8 mouse cellular contexts compared by ENCODE assay signal in genomic region chr2:29553945-29554634, GRCm38 (mm10).
DNase-seq lines count a peak whose midpoint lies in the region; ATAC-seq and TF ChIP-seq lines count a peak whose summit lies in the region.
"Had no signal": no experiment of that assay in that cellular context is flagged by ENCODE, and none has a peak within 500 bp of the region (broad histone marks: within the 10 kb centered on the region; RNA-seq: fewer than 3 reads in every experiment).

No protein-coding gene starts in this region.

- no peak overlapping the region for H3K9ac ChIP-seq in kidney, embryonic 16.5 days (replicated peaks; ENCODE audit: low read length)
- H3K9ac ChIP-seq in CH12.LX (ENCODE audit: insufficient read depth, low read depth), result no peak overlapping the region
- H3K9ac ChIP-seq in lung, postnatal 0 days (replicated peaks; ENCODE audit: low read depth), result no peak overlapping the region
- H3K9ac ChIP-seq in stomach, postnatal 0 days (ENCODE audit: low read length), result no peak overlapping the region

- in situ Hi-C loops in CH12.LX (cut with MboI; ENCODE audit: low pct_ligation_motif_present, low pct_unique_long_range_greater_than_20kb, low sequenced_read_pairs), result no loop called here

- H3K36me3 ChIP-seq in kidney, embryonic 16.5 days (ENCODE audit: insufficient read depth, low read length), result no peaks in the 10 kb centered on the region
- no peaks in the 10 kb centered on the region for H3K36me3 ChIP-seq in CH12.LX (replicated peaks in 1 of 2; ENCODE audit: control insufficient read depth in 1 of 2, insufficient read depth in 1 of 2, low read length in 1 of 2)
- no peaks in the 10 kb centered on the region for H3K36me3 ChIP-seq in embryonic facial prominence, embryonic 10.5 days (replicated peaks)
- H3K36me3 ChIP-seq in lung, postnatal 0 days (ENCODE audit: insufficient read depth, low read length), result no peaks in the 10 kb centered on the region
- no peaks in the 10 kb centered on the region for H3K36me3 ChIP-seq in stomach, postnatal 0 days (ENCODE audit: control insufficient read depth, insufficient read depth, low read length)

- TF ChIP-seq POLR2A in CH12.LX (IDR thresholded peaks at IDR 0.05; ENCODE audit: low read depth, low read length), result no peak

- peak; percentile 76 to 83 for TF ChIP-seq CTCF in CH12.LX (conservative IDR thresholded peaks at IDR 0.05 in 1 of 2, IDR thresholded peaks at IDR 0.05 in 1 of 2; ENCODE audit: low read depth in 2 of 2, low read length in 2 of 2)
- TF ChIP-seq CTCF in lung, postnatal 0 days (IDR thresholded peaks at IDR 0.05), result peak; percentile 79
- TF ChIP-seq CTCF in stomach, postnatal 0 days (IDR thresholded peaks at IDR 0.05; ENCODE audit: low read depth), result peak; percentile 82

- H3K9me3 ChIP-seq in kidney, embryonic 16.5 days (ENCODE audit: low read length), result no peaks in the 10 kb centered on the region
- no peaks in the 10 kb centered on the region for H3K9me3 ChIP-seq in CH12.LX (replicated peaks; ENCODE audit: low read length)
- H3K9me3 ChIP-seq in embryonic facial prominence, embryonic 10.5 days, result no peaks in the 10 kb centered on the region
- H3K9me3 ChIP-seq in lung, postnatal 0 days (ENCODE audit: low read length), result no peaks in the 10 kb centered on the region
- H3K9me3 ChIP-seq in stomach, postnatal 0 days (ENCODE audit: control insufficient read depth, low read length), result no peaks in the 10 kb centered on the region
- H3K9me3 ChIP-seq: megakaryocyte, embryonic 14.5 days had no signal

- H3K27me3 ChIP-seq in kidney, embryonic 16.5 days (ENCODE audit: insufficient read depth, low read length), result no peaks in the 10 kb centered on the region
- peaks cover 12% of the 10 kb centered on the region for H3K27me3 ChIP-seq in CH12.LX (replicated peaks)
- H3K27me3 ChIP-seq in embryonic facial prominence, embryonic 10.5 days (replicated peaks; ENCODE audit: low read depth, poor library complexity, severe bottlenecking), result no peaks in the 10 kb centered on the region
- no peaks in the 10 kb centered on the region for H3K27me3 ChIP-seq in lung, postnatal 0 days (replicated peaks; ENCODE audit: insufficient read depth, low read length)
- H3K27me3 ChIP-seq in stomach, postnatal 0 days (ENCODE audit: control insufficient read depth, insufficient read depth, low read length), result no peaks in the 10 kb centered on the region

- 64% methylated on average over 4 of the region's 4 CpGs for WGBS in kidney, embryonic 16.5 days
- WGBS in embryonic facial prominence, embryonic 10.5 days, result 69% methylated on average over 4 of the region's 4 CpGs
- WGBS in lung, postnatal 0 days, result 63% methylated on average over 4 of the region's 4 CpGs
- 62% methylated on average over 4 of the region's 4 CpGs for WGBS in stomach, postnatal 0 days

- DNase-seq in kidney, adult 9 months, result peak; percentile 65
- DNase-seq in CH12.LX (ENCODE audit: extremely low read depth), result peak; percentile 47
- peak; percentile 26 for DNase-seq in MEL-GATA-1-ER (ENCODE audit: extremely low read depth, low read depth)
- DNase-seq in embryonic facial prominence, embryonic 10.5 days (ENCODE audit: low spot score), result peak; percentile 50
- peak; percentile 28 for DNase-seq in lung, postnatal 0 days (ENCODE audit: low spot score)
- DNase-seq in stomach, postnatal 0 days (ENCODE audit: low spot score), result no peak

- no peak overlapping the region for H3K4me3 ChIP-seq in kidney, embryonic 16.5 days (ENCODE audit: low read length)
- no peak overlapping the region for H3K4me3 ChIP-seq in CH12.LX (replicated peaks in 1 of 3; ENCODE audit: low read depth in 2 of 3, low read length in 2 of 3, poor library complexity in 1 of 3)
- H3K4me3 ChIP-seq in embryonic facial prominence, embryonic 10.5 days, result no peak overlapping the region
- no peak overlapping the region for H3K4me3 ChIP-seq in lung, postnatal 0 days (ENCODE audit: low read depth, low read length)
- no peak overlapping the region for H3K4me3 ChIP-seq in stomach, postnatal 0 days (ENCODE audit: low read depth, low read length)
- H3K4me3 ChIP-seq: megakaryocyte, embryonic 14.5 days had no signal

- no peak overlapping the region for H3K4me2 ChIP-seq in kidney, embryonic 16.5 days (replicated peaks; ENCODE audit: low read depth, low read length)
- no peak overlapping the region for H3K4me2 ChIP-seq in CH12.LX (ENCODE audit: insufficient read depth, low read depth, poor library complexity, severe bottlenecking)
- H3K4me2 ChIP-seq in lung, postnatal 0 days (replicated peaks; ENCODE audit: low read depth, low read length), result no peak overlapping the region
- no peak overlapping the region for H3K4me2 ChIP-seq in stomach, postnatal 0 days (replicated peaks; ENCODE audit: low read depth)

- no peak overlapping the region for H3K27ac ChIP-seq in kidney, embryonic 16.5 days (ENCODE audit: low read length)
- H3K27ac ChIP-seq in CH12.LX (ENCODE audit: insufficient read depth, low read depth), result no peak overlapping the region
- no peak overlapping the region for H3K27ac ChIP-seq in embryonic facial prominence, embryonic 10.5 days (replicated peaks)
- H3K27ac ChIP-seq in lung, postnatal 0 days (ENCODE audit: low read length), result no peak overlapping the region
- no peak overlapping the region for H3K27ac ChIP-seq in stomach, postnatal 0 days (replicated peaks)

- H3K4me1 ChIP-seq in kidney, embryonic 16.5 days (ENCODE audit: insufficient read depth, low read length), result peaks cover 6% of the 10 kb centered on the region; the same call in 1 of the 2 replicates
- peaks cover 3 to 9% of the 10 kb centered on the region in 2 experiments; a peak in 3 of 4 replicates for H3K4me1 ChIP-seq in CH12.LX (ENCODE audit: control insufficient read depth in 1 of 2, insufficient read depth in 2 of 2)
- H3K4me1 ChIP-seq in embryonic facial prominence, embryonic 10.5 days, result peaks cover 4% of the 10 kb centered on the region; the same call in 1 of the 2 replicates
- H3K4me1 ChIP-seq in lung, postnatal 0 days (ENCODE audit: insufficient read depth, low read depth, low read length), result no peaks in the 10 kb centered on the region
- no peaks in the 10 kb centered on the region for H3K4me1 ChIP-seq in stomach, postnatal 0 days (replicated peaks; ENCODE audit: control insufficient read depth, insufficient read depth)
- H3K4me1 ChIP-seq: megakaryocyte, embryonic 14.5 days had no signal

- TF ChIP-seq RAD21 in CH12.LX (IDR thresholded peaks at IDR 0.05; ENCODE audit: low read depth, low read length), result peak; percentile 64

- no peak; the same call in 1 of the 2 replicates for TF ChIP-seq EP300 in CH12.LX (IDR thresholded peaks at IDR 0.05; ENCODE audit: low read length)
- no peak for TF ChIP-seq EP300 in lung, postnatal 0 days (IDR thresholded peaks at IDR 0.05)
- TF ChIP-seq EP300 in stomach, postnatal 0 days (optimal IDR thresholded peaks at IDR 0.05), result no peak

- ATAC-seq in kidney, embryonic 16.5 days (ENCODE audit: low FRiP score, low TSS enrichment), result no peak
- no peak for ATAC-seq in lung, postnatal 0 days
- ATAC-seq in stomach, postnatal 0 days (ENCODE audit: low FRiP score, low TSS enrichment), result no peak

- dilution Hi-C loops in CH12.LX (cut with MboI; ENCODE audit: extremely low pct_ligation_motif_present, extremely low pct_unique_long_range_greater_than_20kb, low sequenced_read_pairs), result no loop called here

- no peaks in the 10 kb centered on the region for H3K79me2 ChIP-seq in CH12.LX (replicated peaks; ENCODE audit: control insufficient read depth, extremely low read depth, insufficient read depth, poor library complexity, severe bottlenecking)

TF ChIP-seq in CH12.LX, 34 proteins besides CTCF, POLR2A, EP300 and RAD21:
- TF ChIP-seq PAX5 (IDR thresholded peaks at IDR 0.05; ENCODE audit: low read length) (no peak), BHLHE40 (IDR thresholded peaks at IDR 0.05; ENCODE audit: low read depth, low read length) (0 out of 2 replicates have a peak, but pooled peaks have one; percentile 24), MYC (IDR thresholded peaks at IDR 0.05; ENCODE audit: low read depth, low read length) (peak; percentile 54; the same call in 1 of the 2 replicates), SMC3 (IDR thresholded peaks at IDR 0.05; ENCODE audit: low read depth, low read length) (peak; percentile 77), POLR2AphosphoS2 (IDR thresholded peaks at IDR 0.05; ENCODE audit: low read depth, low read length) (no peak), GABPA (IDR thresholded peaks at IDR 0.05; ENCODE audit: insufficient replicate concordance, low read depth, low read length) (no peak), ZC3H11A (IDR thresholded peaks at IDR 0.05; ENCODE audit: low read depth, low read length) (peak; percentile 9; the same call in 1 of the 2 replicates), E2F4 (IDR thresholded peaks at IDR 0.05; ENCODE audit: insufficient replicate concordance, low read depth, low read length) (no peak)
